Mouse (Mus musculus): Measurements from ENCODE around the gene Spata5. TPM values are rescaled to one million over a fixed set of nuclear protein-coding genes. Genes with fewer than 3 reads are reported as not detected.
A peak's percentile ranks its signal among the peaks of the same experiment; 100 is the strongest.

The Spata5 gene
- polyA plus RNA-seq, 1 experiment from 2014 or later = 29.0 TPM

DNA sequence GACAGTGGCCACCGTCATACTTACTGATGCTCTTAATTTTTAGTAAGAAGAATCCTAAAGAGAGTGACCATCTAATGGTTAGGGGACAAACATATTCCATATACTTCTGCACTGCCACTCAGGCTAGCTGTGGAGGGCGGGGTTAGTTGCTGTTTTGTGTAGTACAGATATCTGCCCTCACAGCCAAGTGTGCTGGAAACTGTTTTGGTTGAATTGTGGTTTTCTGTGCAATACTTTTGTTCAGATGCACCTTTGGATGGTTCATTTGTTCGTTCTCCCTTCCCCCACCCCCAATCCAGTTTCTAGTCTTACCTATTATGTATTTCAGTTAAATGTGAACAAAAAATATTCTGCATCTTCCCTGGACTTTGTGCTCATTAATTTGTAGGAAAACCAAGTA, 130.5 kb downstream of the Spata5 start:
- Histone ChIP-seq H3K27me3 (replicated peaks; ENCODE audit: control insufficient read depth, insufficient read depth, low read length) (no peaks in the 10 kb centered on the region), H3K4me3 (ENCODE audit: low read depth, low read length) (no peak overlapping the region), H3K9ac (ENCODE audit: low read depth, low read length) (no peak overlapping the region), H3K4me2 (ENCODE audit: low read depth, low read length) (no peak overlapping the region), H3K4me1 (ENCODE audit: control insufficient read depth, insufficient read depth, low read length) (no peaks in the 10 kb centered on the region), H3K36me3 (ENCODE audit: control insufficient read depth, insufficient read depth, low read length) (no peaks in the 10 kb centered on the region), H3K9me3 (ENCODE audit: control insufficient read depth, low read length) (no peaks in the 10 kb centered on the region), H3K27ac (replicated peaks; ENCODE audit: low read depth, low read length) (no peak overlapping the region)
- no peak for DNase-seq (ENCODE audit: low spot score)
- no peak for ATAC-seq (ENCODE audit: low read depth)
- 87% methylated on average over 3 of the region's 3 CpGs for WGBS

DNA sequence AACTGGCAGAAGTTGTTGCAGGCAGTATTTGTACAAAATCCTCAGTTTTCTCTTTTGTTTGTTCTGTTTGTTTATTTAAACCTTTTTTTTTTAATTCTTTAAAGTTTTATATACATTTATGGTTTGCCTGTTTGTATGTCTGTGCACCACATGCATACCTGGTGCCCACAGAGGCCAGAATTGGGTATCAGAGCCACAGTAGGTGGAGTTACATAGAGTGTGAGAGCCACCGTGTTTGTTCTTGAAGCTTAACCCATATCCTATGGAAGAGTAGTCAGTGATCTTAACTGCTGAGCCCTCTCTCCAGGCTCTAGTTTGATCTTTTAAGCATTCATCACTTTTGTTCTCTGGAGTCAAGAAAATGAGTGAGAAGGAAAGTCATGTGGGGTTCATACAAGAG, 130.9 kb downstream of the Spata5 start:
- WGBS = 65% methylated on average over 1 of the region's 1 CpGs
- Histone ChIP-seq H3K27me3 (replicated peaks; ENCODE audit: control insufficient read depth, insufficient read depth, low read length) (no peaks in the 10 kb centered on the region), H3K9me3 (ENCODE audit: control insufficient read depth, low read length) (no peaks in the 10 kb centered on the region), H3K4me3 (ENCODE audit: low read depth, low read length) (no peak overlapping the region), H3K9ac (ENCODE audit: low read depth, low read length) (no peak overlapping the region), H3K4me1 (ENCODE audit: control insufficient read depth, insufficient read depth, low read length) (no peaks in the 10 kb centered on the region), H3K27ac (replicated peaks; ENCODE audit: low read depth, low read length) (no peak overlapping the region), H3K36me3 (ENCODE audit: control insufficient read depth, insufficient read depth, low read length) (no peaks in the 10 kb centered on the region), H3K4me2 (ENCODE audit: low read depth, low read length) (no peak overlapping the region)
- ATAC-seq (ENCODE audit: low read depth) = no peak
- DNase-seq (ENCODE audit: low spot score) = no peak

DNA sequence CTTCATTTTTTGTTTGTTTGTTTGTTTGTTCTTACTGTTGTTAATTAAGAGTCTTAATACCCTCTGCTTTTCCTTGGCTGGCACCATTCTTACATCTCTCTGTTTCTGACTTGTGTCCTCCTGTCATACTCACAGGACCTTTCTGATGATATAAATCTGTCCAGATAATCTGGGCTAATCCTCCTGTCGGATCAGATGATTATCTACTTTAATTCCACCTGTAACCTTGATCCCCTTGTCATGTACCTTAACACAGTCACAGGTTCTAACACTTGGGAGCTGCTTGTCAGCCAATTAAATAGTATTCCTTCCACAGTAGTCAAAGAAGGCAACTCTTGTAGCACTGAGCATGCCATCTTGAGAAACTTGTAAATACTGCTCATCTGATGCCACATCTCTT, 131.8 kb downstream of the Spata5 start:
- Histone ChIP-seq H3K9me3 (ENCODE audit: control insufficient read depth, low read length) (no peaks in the 10 kb centered on the region), H3K9ac (ENCODE audit: low read depth, low read length) (no peak overlapping the region), H3K4me1 (ENCODE audit: control insufficient read depth, insufficient read depth, low read length) (peaks cover 7% of the 10 kb centered on the region), H3K4me3 (ENCODE audit: low read depth, low read length) (no peak overlapping the region), H3K4me2 (ENCODE audit: low read depth, low read length) (no peak overlapping the region), H3K27me3 (replicated peaks; ENCODE audit: control insufficient read depth, insufficient read depth, low read length) (no peaks in the 10 kb centered on the region), H3K36me3 (ENCODE audit: control insufficient read depth, insufficient read depth, low read length) (no peaks in the 10 kb centered on the region), H3K27ac (replicated peaks; ENCODE audit: low read depth, low read length) (no peak overlapping the region)
- DNase-seq (ENCODE audit: low spot score) (no peak), ATAC-seq (ENCODE audit: low read depth) (no peak)
- 61% methylated on average over 1 of the region's 1 CpGs for WGBS

DNA sequence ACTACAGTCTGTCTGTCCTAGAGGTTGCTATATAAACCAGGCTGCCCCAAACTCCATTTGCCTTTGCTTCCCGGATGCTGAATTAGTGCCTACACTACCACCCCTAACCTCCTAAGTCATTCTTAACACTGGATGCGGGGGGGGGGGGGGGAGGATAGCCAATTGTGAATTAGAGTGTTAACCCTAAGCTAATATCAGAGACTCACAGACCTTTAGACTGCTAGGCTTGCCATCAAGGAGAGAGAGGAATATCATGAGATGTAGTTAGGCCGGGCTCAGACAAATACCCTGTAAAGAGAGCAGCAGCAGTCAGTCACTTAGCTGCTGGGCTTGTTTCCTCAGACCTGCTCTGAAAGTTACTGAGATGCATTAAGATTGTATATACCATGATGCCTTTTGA, 132.5 kb downstream of the Spata5 start:
- Histone ChIP-seq H3K27me3 (replicated peaks; ENCODE audit: control insufficient read depth, insufficient read depth, low read length) (no peaks in the 10 kb centered on the region), H3K9me3 (ENCODE audit: control insufficient read depth, low read length) (no peaks in the 10 kb centered on the region), H3K4me2 (ENCODE audit: low read depth, low read length) (no peak overlapping the region), H3K36me3 (ENCODE audit: control insufficient read depth, insufficient read depth, low read length) (no peaks in the 10 kb centered on the region), H3K9ac (ENCODE audit: low read depth, low read length) (no peak overlapping the region), H3K4me3 (ENCODE audit: low read depth, low read length) (no peak overlapping the region), H3K27ac (replicated peaks; ENCODE audit: low read depth, low read length) (no peak overlapping the region), H3K4me1 (ENCODE audit: control insufficient read depth, insufficient read depth, low read length) (peaks cover 10% of the 10 kb centered on the region)
- DNase-seq (ENCODE audit: low spot score) = no peak
- 84% methylated on average over 3 of the region's 3 CpGs for WGBS
- no peak for ATAC-seq (ENCODE audit: low read depth)

DNA sequence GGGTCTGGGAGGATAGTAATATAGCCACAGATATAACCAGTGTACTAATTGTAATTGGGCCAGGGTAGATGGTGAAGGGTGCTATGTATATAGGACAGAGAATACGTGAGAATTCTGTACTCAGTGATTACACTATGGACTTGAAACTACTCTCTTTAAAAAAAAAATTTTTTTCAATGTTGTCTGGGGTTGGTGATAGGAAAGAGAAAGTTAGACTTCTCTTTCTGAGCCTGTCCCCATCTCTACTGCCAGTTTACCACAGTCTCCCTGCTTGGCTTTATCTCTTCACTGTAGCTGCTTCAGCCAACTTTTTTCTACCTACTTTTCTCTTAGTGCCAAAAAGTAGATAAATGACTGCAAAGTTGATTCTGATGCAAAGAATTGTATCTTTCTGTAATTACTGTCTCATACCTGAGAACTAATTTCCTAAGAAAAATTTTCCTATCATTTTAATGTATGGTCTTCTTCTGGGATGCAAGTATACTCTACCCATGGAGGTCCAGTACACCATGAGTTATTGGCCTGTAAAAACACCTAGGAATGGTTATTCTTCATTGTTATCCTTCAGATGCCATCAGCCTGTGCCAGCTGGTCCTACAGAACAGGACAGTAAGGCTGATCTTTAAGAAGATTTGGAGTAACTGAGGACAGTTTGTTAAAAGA, 133.8 kb downstream of the Spata5 start:
- no peak for ATAC-seq (ENCODE audit: low read depth)
- Histone ChIP-seq H3K27ac (replicated peaks; ENCODE audit: low read depth, low read length) (no peak overlapping the region), H3K9me3 (ENCODE audit: control insufficient read depth, low read length) (no peaks in the 10 kb centered on the region), H3K4me2 (ENCODE audit: low read depth, low read length) (no peak overlapping the region), H3K9ac (ENCODE audit: low read depth, low read length) (no peak overlapping the region), H3K4me3 (ENCODE audit: low read depth, low read length) (no peak overlapping the region), H3K36me3 (ENCODE audit: control insufficient read depth, insufficient read depth, low read length) (no peaks in the 10 kb centered on the region), H3K27me3 (replicated peaks; ENCODE audit: control insufficient read depth, insufficient read depth, low read length) (no peaks in the 10 kb centered on the region), H3K4me1 (ENCODE audit: control insufficient read depth, insufficient read depth, low read length) (peaks cover 15% of the 10 kb centered on the region)
- DNase-seq (ENCODE audit: low spot score) = no peak
- WGBS = 88% methylated on average over 1 of the region's 1 CpGs

DNA sequence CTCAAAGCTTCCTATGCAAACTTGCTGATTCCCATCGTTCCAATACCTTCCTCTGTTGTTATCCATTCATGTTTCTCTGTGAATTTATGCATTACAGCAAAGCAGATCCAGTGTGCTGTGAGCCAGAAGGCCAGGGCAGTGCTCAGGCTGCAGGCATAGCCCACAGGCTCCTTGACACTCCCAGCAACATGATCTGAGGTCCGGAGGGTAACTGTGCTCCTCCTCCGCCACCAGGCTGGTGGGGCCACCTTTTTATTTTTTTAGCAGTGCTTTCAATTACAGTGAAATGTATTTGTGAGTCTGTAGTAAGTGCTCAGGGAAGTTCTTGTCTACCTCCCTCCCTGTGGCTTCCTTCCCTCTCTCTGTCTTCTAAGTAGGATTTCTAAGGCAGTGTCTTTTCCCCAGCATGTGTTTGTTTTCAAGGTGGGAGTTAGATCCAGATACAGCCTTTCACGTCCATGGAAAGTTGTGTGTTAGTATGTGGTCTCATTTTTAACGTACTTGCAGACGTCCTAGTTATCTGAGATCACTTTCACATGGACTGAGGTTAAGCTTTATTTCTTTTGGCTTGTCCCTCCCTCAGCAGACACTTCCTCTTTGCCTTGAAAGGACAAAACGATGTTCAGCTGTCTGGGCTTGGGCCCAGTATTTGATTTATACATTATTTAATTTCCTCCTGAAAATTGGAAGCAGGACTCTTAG, 136.9 kb downstream of the Spata5 start:
- Histone ChIP-seq H3K4me2 (ENCODE audit: low read depth, low read length) (peak overlapping the region; percentile 11; the same call in 1 of the 2 replicates), H3K36me3 (ENCODE audit: control insufficient read depth, insufficient read depth, low read length) (no peaks in the 10 kb centered on the region), H3K4me3 (ENCODE audit: low read depth, low read length) (no peak overlapping the region), H3K4me1 (ENCODE audit: control insufficient read depth, insufficient read depth, low read length) (peaks cover 15% of the 10 kb centered on the region), H3K9ac (ENCODE audit: low read depth, low read length) (no peak overlapping the region), H3K27me3 (replicated peaks; ENCODE audit: control insufficient read depth, insufficient read depth, low read length) (no peaks in the 10 kb centered on the region), H3K27ac (replicated peaks; ENCODE audit: low read depth, low read length) (peak overlapping the region; percentile 69), H3K9me3 (ENCODE audit: control insufficient read depth, low read length) (no peaks in the 10 kb centered on the region)
- peak; percentile 82 for ATAC-seq (ENCODE audit: low read depth)
- WGBS = 21% methylated on average over 7 of the region's 7 CpGs
- DNase-seq (ENCODE audit: low spot score) = peak; percentile 91

DNA sequence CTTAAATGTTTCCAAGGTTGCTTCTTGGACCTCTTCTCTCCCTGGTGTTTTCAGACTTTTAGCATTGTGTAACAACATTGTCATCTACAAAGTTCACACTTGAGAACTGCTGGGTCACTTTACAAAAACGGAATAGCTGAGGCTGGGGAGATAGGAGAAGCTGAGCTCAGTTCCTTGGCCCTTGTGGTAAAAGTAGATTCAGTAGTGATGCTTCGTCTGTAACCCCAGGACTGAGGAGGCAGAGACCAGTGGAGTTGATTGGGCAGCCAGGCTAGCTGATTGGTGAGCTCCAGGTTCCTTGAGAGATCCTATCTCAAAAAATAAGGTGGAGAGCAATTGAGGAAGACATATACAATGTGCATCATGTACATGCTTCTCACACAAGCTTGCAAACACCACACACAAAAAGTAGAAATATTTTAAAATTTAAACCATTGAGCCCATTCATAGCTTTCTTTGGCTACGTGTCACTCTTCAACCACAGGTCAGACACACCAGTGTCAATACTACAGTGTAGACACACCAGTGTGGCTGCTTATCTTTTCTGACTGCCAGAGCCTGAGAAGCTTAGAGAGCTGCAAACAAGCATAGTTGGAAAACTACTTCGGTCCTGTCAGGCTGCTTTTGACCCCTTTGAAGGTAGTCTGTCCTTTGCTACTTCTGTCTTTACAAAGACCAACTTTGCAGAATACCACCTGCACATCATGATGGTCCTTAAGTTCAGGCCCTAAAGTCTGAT, 138.2 kb downstream of the Spata5 start:
- Histone ChIP-seq H3K36me3 (ENCODE audit: control insufficient read depth, insufficient read depth, low read length) (no peaks in the 10 kb centered on the region), H3K27ac (replicated peaks; ENCODE audit: low read depth, low read length) (peak overlapping the region; percentile 39; the same call in 1 of the 2 replicates), H3K4me3 (ENCODE audit: low read depth, low read length) (no peak overlapping the region), H3K9me3 (ENCODE audit: control insufficient read depth, low read length) (no peaks in the 10 kb centered on the region), H3K27me3 (replicated peaks; ENCODE audit: control insufficient read depth, insufficient read depth, low read length) (no peaks in the 10 kb centered on the region), H3K4me2 (ENCODE audit: low read depth, low read length) (no peak overlapping the region), H3K9ac (ENCODE audit: low read depth, low read length) (no peak overlapping the region), H3K4me1 (ENCODE audit: control insufficient read depth, insufficient read depth, low read length) (peaks cover 15% of the 10 kb centered on the region)
- ATAC-seq (ENCODE audit: low read depth) = no peak
- 84% methylated on average over 4 of the region's 4 CpGs for WGBS
- no peak for DNase-seq (ENCODE audit: low spot score)

DNA sequence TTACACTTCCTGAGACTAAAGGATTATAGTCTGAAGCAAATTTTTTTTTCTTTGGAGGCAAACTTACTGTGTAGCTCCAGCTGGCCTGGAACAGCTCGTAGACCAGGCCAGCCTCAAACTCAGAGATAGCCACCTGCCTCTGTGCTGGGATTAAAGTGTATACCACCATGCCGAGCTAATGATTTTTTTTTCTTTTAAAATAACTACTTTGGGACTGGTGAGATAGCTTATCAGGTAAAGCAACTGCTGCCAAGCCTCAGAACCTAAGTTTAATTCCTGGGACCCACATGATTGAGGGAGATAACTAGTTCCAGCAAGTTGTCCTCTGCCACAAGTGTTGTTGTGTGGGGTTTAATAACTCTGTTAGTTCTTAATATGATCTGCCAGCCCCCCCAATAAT, 139.6 kb downstream of the Spata5 start:
- 85% methylated on average over 2 of the region's 2 CpGs for WGBS
- ATAC-seq (ENCODE audit: low read depth) (no peak), DNase-seq (ENCODE audit: low spot score) (no peak)
- no peaks in the 10 kb centered on the region for H3K36me3 ChIP-seq (ENCODE audit: control insufficient read depth, insufficient read depth, low read length)
- H3K4me2 ChIP-seq (ENCODE audit: low read depth, low read length) = no peak overlapping the region
- H3K27ac ChIP-seq (replicated peaks; ENCODE audit: low read depth, low read length) = no peak overlapping the region
- no peak overlapping the region for H3K4me3 ChIP-seq (ENCODE audit: low read depth, low read length)
- peaks cover 19% of the 10 kb centered on the region for H3K4me1 ChIP-seq (ENCODE audit: control insufficient read depth, insufficient read depth, low read length)
- no peaks in the 10 kb centered on the region for H3K27me3 ChIP-seq (replicated peaks; ENCODE audit: control insufficient read depth, insufficient read depth, low read length)
- no peak overlapping the region for H3K9ac ChIP-seq (ENCODE audit: low read depth, low read length)
- H3K9me3 ChIP-seq (ENCODE audit: control insufficient read depth, low read length) = no peaks in the 10 kb centered on the region

All from embryonic facial prominence, embryonic 14.5 days (tissue).